Mouse (Mus musculus): ENCODE results near the gene Irak1. TPM values are rescaled to one million over a fixed set of nuclear protein-coding genes. Genes with fewer than 3 reads are reported as not detected.

The Irak1 gene
- 50.4 and 51.7 TPM in 2 replicates for polyA plus RNA-seq (2015; fragmentation: Nextera tagmentation; extraction: Ambion mirVana)

GRCm38 (mm10) chrX:74023188-74024049 lies at the start of gene Irak1:
Gene Irak1 (minus strand): TSS chrX:74023918.
- Histone ChIP-seq H3K9ac (ENCODE audit: low read depth, low read length) (peak within 1 kb of the TSS; percentile 80), H3K36me3 (ENCODE audit: control insufficient read depth, insufficient read depth, low read length) (0 out of 2 replicates have a peak, but pooled peaks cover 3% of the 10 kb centered on the region), H3K4me2 (ENCODE audit: low read depth, low read length) (peak within 1 kb of the TSS; percentile 63), H3K9me3 (ENCODE audit: control insufficient read depth, low read length) (no peaks in the 10 kb centered on the region), H3K4me3 (ENCODE audit: low read length) (peak within 1 kb of the TSS; percentile 64), H3K27me3 (replicated peaks; ENCODE audit: control insufficient read depth, insufficient read depth, low read length) (no peaks in the 10 kb centered on the region; the same call in 1 of the 2 replicates), H3K4me1 (ENCODE audit: control insufficient read depth, insufficient read depth, low read length) (no peaks in the 10 kb centered on the region), H3K27ac (ENCODE audit: low read length) (peak within 1 kb of the TSS; percentile 76)
- ATAC-seq = peak; percentile 92
- WGBS = 13% methylated on average over 71 of the region's 72 CpGs

DNA sequence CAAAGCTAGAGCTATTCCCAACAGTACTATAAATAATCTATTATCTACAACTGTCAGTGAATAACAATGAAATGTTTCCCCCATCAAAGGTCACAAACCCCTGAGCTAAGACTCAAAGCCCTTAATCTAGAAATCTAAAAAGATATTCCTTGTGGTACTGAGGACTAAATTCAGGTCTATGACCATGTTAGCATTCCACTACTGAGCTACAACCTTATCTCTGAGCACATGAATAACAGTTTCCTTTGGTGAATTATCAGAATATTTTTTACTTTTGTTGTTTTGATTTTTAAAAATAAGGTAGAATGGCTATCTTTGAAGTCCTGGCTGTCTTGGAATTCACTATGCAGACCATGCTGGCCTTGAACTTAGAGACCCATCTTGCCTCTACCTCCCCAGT lies 47.1 kb upstream of the Irak1 start:
- no peak overlapping the region for H3K4me3 ChIP-seq (ENCODE audit: low read length)
- no peak for ATAC-seq
- H3K4me2 ChIP-seq (ENCODE audit: low read depth, low read length) = no peak overlapping the region
- no peaks in the 10 kb centered on the region for H3K36me3 ChIP-seq (ENCODE audit: control insufficient read depth, insufficient read depth, low read length)
- no peaks in the 10 kb centered on the region for H3K9me3 ChIP-seq (ENCODE audit: control insufficient read depth, low read length)
- H3K27me3 ChIP-seq (replicated peaks; ENCODE audit: control insufficient read depth, insufficient read depth, low read length) = no peaks in the 10 kb centered on the region
- no peaks in the 10 kb centered on the region for H3K4me1 ChIP-seq (ENCODE audit: control insufficient read depth, insufficient read depth, low read length)
- H3K9ac ChIP-seq (ENCODE audit: low read depth, low read length) = no peak overlapping the region
- no peak overlapping the region for H3K27ac ChIP-seq (ENCODE audit: low read length)

GRCm38 (mm10) chrX:74067891-74068290 lies 44.2 kb upstream of the Irak1 start:
- Histone ChIP-seq H3K4me3 (ENCODE audit: low read length) (no peak overlapping the region), H3K27ac (ENCODE audit: low read length) (no peak overlapping the region), H3K9ac (ENCODE audit: low read depth, low read length) (no peak overlapping the region), H3K27me3 (replicated peaks; ENCODE audit: control insufficient read depth, insufficient read depth, low read length) (no peaks in the 10 kb centered on the region), H3K4me1 (ENCODE audit: control insufficient read depth, insufficient read depth, low read length) (no peaks in the 10 kb centered on the region), H3K4me2 (ENCODE audit: low read depth, low read length) (no peak overlapping the region), H3K9me3 (ENCODE audit: control insufficient read depth, low read length) (no peaks in the 10 kb centered on the region), H3K36me3 (ENCODE audit: control insufficient read depth, insufficient read depth, low read length) (no peaks in the 10 kb centered on the region)
- WGBS = 87% methylated on average over 9 of the region's 9 CpGs
- ATAC-seq = no peak

DNA sequence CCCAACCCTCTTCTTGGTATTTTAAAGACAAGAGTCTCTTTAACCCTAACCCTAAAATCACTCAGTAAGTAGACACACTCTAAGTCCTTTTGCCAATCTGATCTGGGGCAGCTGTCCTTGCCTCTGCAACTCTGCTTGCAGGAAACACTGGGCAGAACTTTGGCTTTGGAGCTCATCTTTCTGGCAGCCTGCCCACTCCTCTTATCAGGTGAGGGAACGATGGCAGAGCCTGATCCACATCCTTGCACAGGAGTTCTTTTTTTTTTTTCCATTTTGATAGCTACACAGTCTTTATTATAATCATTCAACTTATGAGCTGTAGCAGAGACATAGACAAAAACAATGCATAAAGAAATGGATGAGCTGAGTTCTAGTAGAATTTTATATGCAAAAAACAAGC lies 21.4 kb upstream of the Irak1 start:
- H3K4me2 ChIP-seq (ENCODE audit: low read depth, low read length) = no peak overlapping the region
- H3K27ac ChIP-seq (ENCODE audit: low read length) = no peak overlapping the region
- H3K9ac ChIP-seq (ENCODE audit: low read depth, low read length) = no peak overlapping the region
- H3K9me3 ChIP-seq (ENCODE audit: control insufficient read depth, low read length) = no peaks in the 10 kb centered on the region
- no peaks in the 10 kb centered on the region for H3K4me1 ChIP-seq (ENCODE audit: control insufficient read depth, insufficient read depth, low read length)
- no peak for ATAC-seq
- H3K36me3 ChIP-seq (ENCODE audit: control insufficient read depth, insufficient read depth, low read length) = no peaks in the 10 kb centered on the region
- 32% methylated on average over 1 of the region's 1 CpGs for WGBS
- H3K27me3 ChIP-seq (replicated peaks; ENCODE audit: control insufficient read depth, insufficient read depth, low read length) = no peaks in the 10 kb centered on the region
- no peak overlapping the region for H3K4me3 ChIP-seq (ENCODE audit: low read length)

DNA sequence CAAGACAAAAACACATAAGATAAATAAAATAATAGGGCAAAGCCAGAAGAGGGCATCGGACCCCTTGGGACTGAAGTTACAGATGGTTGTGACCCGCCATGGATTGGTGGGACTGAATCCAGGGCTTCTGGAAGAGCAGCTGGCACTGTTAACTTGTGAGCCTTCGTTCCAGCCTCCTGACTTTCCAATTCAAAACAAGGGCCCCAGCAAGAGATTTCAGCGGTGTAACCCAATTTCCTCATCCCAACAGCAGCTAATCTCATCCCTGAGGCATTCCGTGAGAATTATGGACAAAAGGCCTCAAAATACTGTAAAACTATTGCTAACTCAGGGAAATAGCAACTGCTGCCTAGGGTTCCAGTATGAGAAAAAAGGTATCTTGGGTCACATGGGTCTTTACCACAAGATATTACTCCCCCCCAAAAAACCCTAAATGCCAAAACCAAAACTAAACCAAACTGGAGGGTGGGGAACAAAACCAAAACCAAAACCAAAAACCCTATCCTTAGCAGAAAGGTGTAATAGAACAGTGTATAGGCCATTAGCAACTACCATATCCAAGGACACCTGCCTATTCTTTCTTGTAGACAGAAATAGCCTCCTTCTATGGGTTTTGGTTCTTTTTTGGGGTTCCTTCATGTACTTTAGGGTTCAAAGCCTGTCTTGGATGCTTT lies 14.1 kb upstream of the Irak1 start:
- 78% methylated on average over 5 of the region's 5 CpGs for WGBS
- H3K27ac ChIP-seq (ENCODE audit: low read length) = no peak overlapping the region
- no peaks in the 10 kb centered on the region for H3K4me1 ChIP-seq (ENCODE audit: control insufficient read depth, insufficient read depth, low read length)
- no peak overlapping the region for H3K4me3 ChIP-seq (ENCODE audit: low read length)
- no peaks in the 10 kb centered on the region for H3K9me3 ChIP-seq (ENCODE audit: control insufficient read depth, low read length)
- no peak for ATAC-seq
- H3K4me2 ChIP-seq (ENCODE audit: low read depth, low read length) = no peak overlapping the region
- H3K27me3 ChIP-seq (replicated peaks; ENCODE audit: control insufficient read depth, insufficient read depth, low read length) = no peaks in the 10 kb centered on the region
- H3K36me3 ChIP-seq (ENCODE audit: control insufficient read depth, insufficient read depth, low read length) = no peaks in the 10 kb centered on the region
- no peak overlapping the region for H3K9ac ChIP-seq (ENCODE audit: low read depth, low read length)

GRCm38 (mm10) chrX:74030000-74030399 lies 6.3 kb upstream of the Irak1 start:
- Histone ChIP-seq H3K4me3 (ENCODE audit: low read length) (no peak overlapping the region), H3K4me2 (ENCODE audit: low read depth, low read length) (no peak overlapping the region), H3K27ac (ENCODE audit: low read length) (peak overlapping the region; percentile 14; the same call in 1 of the 2 replicates), H3K27me3 (replicated peaks; ENCODE audit: control insufficient read depth, insufficient read depth, low read length) (no peaks in the 10 kb centered on the region), H3K9me3 (ENCODE audit: control insufficient read depth, low read length) (no peaks in the 10 kb centered on the region), H3K4me1 (ENCODE audit: control insufficient read depth, insufficient read depth, low read length) (no peaks in the 10 kb centered on the region), H3K9ac (ENCODE audit: low read depth, low read length) (no peak overlapping the region), H3K36me3 (ENCODE audit: control insufficient read depth, insufficient read depth, low read length) (no peaks in the 10 kb centered on the region)
- peak; percentile 71 for ATAC-seq
- WGBS = 56% methylated on average over 1 of the region's 1 CpGs

- Histone ChIP-seq H3K36me3 (ENCODE audit: control insufficient read depth, insufficient read depth, low read length) (0 out of 2 replicates have a peak, but pooled peaks cover 6% of the 10 kb centered on the region), H3K9ac (ENCODE audit: low read depth, low read length) (peak overlapping the region; percentile 80), H3K4me3 (ENCODE audit: low read length) (peak overlapping the region; percentile 64), H3K9me3 (ENCODE audit: control insufficient read depth, low read length) (no peaks in the 10 kb centered on the region), H3K27ac (ENCODE audit: low read length) (no peak overlapping the region), H3K4me1 (ENCODE audit: control insufficient read depth, insufficient read depth, low read length) (no peaks in the 10 kb centered on the region), H3K4me2 (ENCODE audit: low read depth, low read length) (peak overlapping the region; percentile 63), H3K27me3 (replicated peaks; ENCODE audit: control insufficient read depth, insufficient read depth, low read length) (no peaks in the 10 kb centered on the region; the same call in 1 of the 2 replicates)
- no peak; the same call in 1 of the 2 replicates for ATAC-seq
- 22% methylated on average over 6 of the region's 6 CpGs for WGBS
Observed at GRCm38 (mm10) chrX:74022795-74023187, 927 bp downstream of the Irak1 start.

DNA sequence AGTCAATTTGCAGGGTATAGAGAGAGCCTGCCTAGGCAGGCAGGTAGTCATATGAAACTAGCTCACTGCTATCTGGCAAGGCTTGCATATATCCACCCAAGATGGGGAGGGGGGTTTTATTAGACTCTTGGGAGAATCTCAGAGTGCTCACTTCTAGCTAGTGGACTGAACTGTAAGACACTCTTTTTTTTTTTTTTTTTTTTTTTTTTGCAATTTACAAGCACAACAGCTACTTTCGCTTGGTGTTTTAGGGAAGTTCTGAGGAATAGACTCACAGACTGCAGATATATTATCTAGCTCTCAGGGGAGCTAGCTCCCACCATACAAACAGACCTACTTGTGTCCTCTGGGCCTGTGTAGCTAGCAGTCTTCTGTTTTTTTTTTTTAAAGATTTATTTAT lies 9.1 kb downstream of the Irak1 start:
- H3K27ac ChIP-seq (ENCODE audit: low read length) = no peak overlapping the region
- no peak for ATAC-seq
- H3K4me1 ChIP-seq (ENCODE audit: control insufficient read depth, insufficient read depth, low read length) = no peaks in the 10 kb centered on the region
- 0 out of 2 replicates have a peak, but pooled peaks cover 3% of the 10 kb centered on the region for H3K36me3 ChIP-seq (ENCODE audit: control insufficient read depth, insufficient read depth, low read length)
- no peaks in the 10 kb centered on the region for H3K9me3 ChIP-seq (ENCODE audit: control insufficient read depth, low read length)
- H3K27me3 ChIP-seq (replicated peaks; ENCODE audit: control insufficient read depth, insufficient read depth, low read length) = no peaks in the 10 kb centered on the region
- no peak overlapping the region for H3K4me2 ChIP-seq (ENCODE audit: low read depth, low read length)
- 94% methylated on average over 1 of the region's 1 CpGs for WGBS
- H3K4me3 ChIP-seq (ENCODE audit: low read length) = no peak overlapping the region
- H3K9ac ChIP-seq (ENCODE audit: low read depth, low read length) = no peak overlapping the region

DNA sequence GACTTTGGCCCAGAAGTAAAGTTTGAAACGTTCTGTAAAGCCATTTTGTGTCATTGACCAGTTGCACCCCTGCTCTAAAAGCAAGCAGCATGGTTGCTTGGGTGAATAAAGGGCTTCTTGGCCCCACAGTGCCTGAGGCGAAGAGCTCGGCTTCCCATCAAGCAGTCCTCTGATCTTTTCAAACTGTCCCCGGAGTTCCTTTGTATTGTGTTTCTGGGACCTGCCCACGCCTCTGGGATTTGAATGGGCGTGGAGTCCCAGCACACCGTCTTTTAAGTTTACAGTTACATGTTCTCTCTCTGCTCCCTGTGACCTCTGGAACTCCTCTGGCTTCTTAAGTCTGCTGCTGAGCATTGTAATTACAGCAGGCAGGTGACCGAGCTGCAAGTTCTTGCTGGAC lies 15.7 kb downstream of the Irak1 start:
- H3K27me3 ChIP-seq (replicated peaks; ENCODE audit: control insufficient read depth, insufficient read depth, low read length) = no peaks in the 10 kb centered on the region
- H3K4me3 ChIP-seq (ENCODE audit: low read length) = no peak overlapping the region
- ATAC-seq = no peak
- H3K36me3 ChIP-seq (ENCODE audit: control insufficient read depth, insufficient read depth, low read length) = no peaks in the 10 kb centered on the region
- no peak overlapping the region for H3K27ac ChIP-seq (ENCODE audit: low read length)
- H3K4me1 ChIP-seq (ENCODE audit: control insufficient read depth, insufficient read depth, low read length) = no peaks in the 10 kb centered on the region
- H3K9me3 ChIP-seq (ENCODE audit: control insufficient read depth, low read length) = no peaks in the 10 kb centered on the region
- no peak overlapping the region for H3K4me2 ChIP-seq (ENCODE audit: low read depth, low read length)
- no peak overlapping the region for H3K9ac ChIP-seq (ENCODE audit: low read depth, low read length)
- WGBS = 47% methylated on average over 8 of the region's 8 CpGs

Measured in intestine, embryonic 16.5 days (tissue).